Mouse (Mus musculus): ENCODE measurements around the gene Ascl3.

Ascl3 gene

GRCm38 (mm10) chr7:109710069-109710468, 21.5 kb downstream of the Ascl3 start:
- DNase-seq (ENCODE audit: low read depth, low spot score), result no peak

GRCm38 (mm10) chr7:109708961-109709382, 22.6 kb downstream of the Ascl3 start:
- DNase-seq (ENCODE audit: low read depth, low spot score), result peak; percentile 32

- DNase-seq (ENCODE audit: low read depth, low spot score), result peak; percentile 55
Measured at GRCm38 (mm10) chr7:109707023-109707785, 24.3 kb downstream of the Ascl3 start.

GRCm38 (mm10) chr7:109704461-109704860, 27.1 kb downstream of the Ascl3 start:
- no peak for DNase-seq (ENCODE audit: low read depth, low spot score)

- no peak for DNase-seq (ENCODE audit: low read depth, low spot score)
Measured at GRCm38 (mm10) chr7:109704016-109704377, 27.5 kb downstream of the Ascl3 start.

- peak; percentile 99 for DNase-seq (ENCODE audit: low read depth, low spot score)
Measured at GRCm38 (mm10) chr7:109703190-109704015, 28.1 kb downstream of the Ascl3 start, which contains the start of the genes St5 and Akip1. TSS of gene St5 (minus strand) at chr7:109703605. TSS of gene Akip1 (plus strand) at chr7:109703690.

GRCm38 (mm10) chr7:109702721-109703120, 28.8 kb downstream of the Ascl3 start:
- peak; percentile 83 for DNase-seq (ENCODE audit: low read depth, low spot score)

- peak; percentile 86 for DNase-seq (ENCODE audit: low read depth, low spot score)
Measured at GRCm38 (mm10) chr7:109700213-109700612, 31.3 kb downstream of the Ascl3 start.

GRCm38 (mm10) chr7:109695339-109695726, 36.2 kb downstream of the Ascl3 start:
- DNase-seq (ENCODE audit: low read depth, low spot score), result peak; percentile 85

GRCm38 (mm10) chr7:109694576-109695338, 36.8 kb downstream of the Ascl3 start:
- DNase-seq (ENCODE audit: low read depth, low spot score), result peak; percentile 64

GRCm38 (mm10) chr7:109690961-109691360, 40.6 kb downstream of the Ascl3 start:
- DNase-seq (ENCODE audit: low read depth, low spot score), result no peak

- DNase-seq (ENCODE audit: low read depth, low spot score), result peak; percentile 42
Measured at GRCm38 (mm10) chr7:109690101-109690500, 41.4 kb downstream of the Ascl3 start.

- DNase-seq (ENCODE audit: low read depth, low spot score), result no peak
Measured at GRCm38 (mm10) chr7:109686585-109687128, 44.9 kb downstream of the Ascl3 start.

GRCm38 (mm10) chr7:109680879-109681278, 50.6 kb downstream of the Ascl3 start:
- peak; percentile 25 for DNase-seq (ENCODE audit: low read depth, low spot score)

- no peak for DNase-seq (ENCODE audit: low read depth, low spot score)
Measured at GRCm38 (mm10) chr7:109680284-109680683, 51.2 kb downstream of the Ascl3 start.

All from ZHBTc4 (cell line).